Mouse (Mus musculus) embryo, embryonic 10 days (tissue): ENCODE data around the gene Dlgap4.

Experiments used
- DNase-seq: peaks from one replicate; pipeline ENCODE4 v3.0.0-alpha.2; 2015; ENCODE audit warnings: low spot score

The Dlgap4 gene

GRCm38 (mm10) chr2:156659981-156660380 lies 46.5 kb downstream of the Dlgap4 start:
- DNase-seq: no peak

GRCm38 (mm10) chr2:156663162-156663561 lies 49.7 kb downstream of the Dlgap4 start:
- no peak for DNase-seq

- no peak for DNase-seq
Measured at GRCm38 (mm10) chr2:156664407-156664806, 50.9 kb downstream of the Dlgap4 start.

- DNase-seq: no peak
Measured at GRCm38 (mm10) chr2:156664993-156665518, 51.6 kb downstream of the Dlgap4 start.

GRCm38 (mm10) chr2:156665620-156666196 lies 52.2 kb downstream of the Dlgap4 start:
- DNase-seq: no peak

GRCm38 (mm10) chr2:156666231-156666630 lies 52.7 kb downstream of the Dlgap4 start:
- DNase-seq: peak; percentile 11

- no peak for DNase-seq
Measured at GRCm38 (mm10) chr2:156667290-156667689, 53.8 kb downstream of the Dlgap4 start.

- DNase-seq: no peak
Measured at GRCm38 (mm10) chr2:156668625-156669024, 55.1 kb downstream of the Dlgap4 start.

- no peak for DNase-seq
Measured at GRCm38 (mm10) chr2:156673307-156673706, 59.8 kb downstream of the Dlgap4 start.

- DNase-seq: no peak
Measured at GRCm38 (mm10) chr2:156673881-156674669, 60.6 kb downstream of the Dlgap4 start.

GRCm38 (mm10) chr2:156676885-156677284 lies 63.4 kb downstream of the Dlgap4 start:
- peak; percentile 68 for DNase-seq

GRCm38 (mm10) chr2:156678112-156678511 lies 64.6 kb downstream of the Dlgap4 start:
- DNase-seq: no peak

- DNase-seq: no peak
Measured at GRCm38 (mm10) chr2:156682965-156683364, 69.5 kb downstream of the Dlgap4 start.

GRCm38 (mm10) chr2:156685999-156686398 lies 72.5 kb downstream of the Dlgap4 start:
- no peak for DNase-seq

GRCm38 (mm10) chr2:156686754-156687153 lies 73.2 kb downstream of the Dlgap4 start:
- no peak for DNase-seq

- DNase-seq: no peak
Measured at GRCm38 (mm10) chr2:156688604-156689003, 75.1 kb downstream of the Dlgap4 start.

- no peak for DNase-seq
Measured at GRCm38 (mm10) chr2:156690833-156691232, 77.3 kb downstream of the Dlgap4 start.

- DNase-seq: no peak
Measured at GRCm38 (mm10) chr2:156691746-156692145, 78.2 kb downstream of the Dlgap4 start.

GRCm38 (mm10) chr2:156693241-156693807 lies 79.8 kb downstream of the Dlgap4 start:
- no peak for DNase-seq

- DNase-seq: no peak
Measured at GRCm38 (mm10) chr2:156697261-156697660, 83.8 kb downstream of the Dlgap4 start.

GRCm38 (mm10) chr2:156698168-156698567 lies 84.7 kb downstream of the Dlgap4 start:
- no peak for DNase-seq

- DNase-seq: peak; percentile 92
Measured at GRCm38 (mm10) chr2:156705473-156705872, 92.0 kb downstream of the Dlgap4 start.

- DNase-seq: no peak
Measured at GRCm38 (mm10) chr2:156716683-156717082, 103.2 kb downstream of the Dlgap4 start.
